Mouse (Mus musculus) olfactory bulb, adult 2 months (tissue): ENCODE results near the gene Syt1. TPM values are rescaled to one million over a fixed set of nuclear protein-coding genes. Genes with fewer than 3 reads are reported as not detected.

Experiments
- H3K27ac ChIP-seq: fragments of 200-500 bp; 2 replicates; pipeline ENCODE4 v1.5.1; 2012; ENCODE audit warnings: low read depth, low read length; ENCODE audit not compliant: insufficient read depth
- H3K4me1 ChIP-seq: fragments of 200-500 bp; 2 replicates; pipeline ENCODE4 v1.6.1; 2012; ENCODE audit warnings: low read length; ENCODE audit not compliant: control insufficient read depth, insufficient read depth
- H3K4me3 ChIP-seq: fragments of 200-500 bp; 2 replicates; pipeline ENCODE4 v1.5.1; 2012; ENCODE audit warnings: mild to moderate bottlenecking, low read depth, low read length, moderate library complexity; ENCODE audit not compliant: insufficient read depth
- CTCF ChIP-seq: fragments of 200-500 bp; IDR thresholded peaks from 2 replicates; pipeline ENCODE4 v1.5.1; 2012; ENCODE audit warnings: low read depth, mild to moderate bottlenecking, low read length, moderate library complexity; ENCODE audit not compliant: insufficient read depth
- POLR2A ChIP-seq: fragments of 200-500 bp; IDR thresholded peaks from 2 replicates; pipeline ENCODE4 v1.6.1; 2012; ENCODE audit warnings: mild to moderate bottlenecking, low read depth, low read length, moderate library complexity; ENCODE audit not compliant: insufficient read depth
- WGBS: fragments of 180-500 bp; shearing (Covaris S2); methylation state at CpG from one replicate; pipeline ENCODE4 v1.1.7; 2018; 5-methylcytosine and 5-hydroxymethylcytosine counted together
- polyA plus RNA-seq: library from polyadenylated mRNA; stranded (reverse); fragments of >200 nt; gene quantifications from 2 replicates; pipeline ENCODE4 v1.2.4, GENCODE M21; 2012; ENCODE audit warnings: low replicate concordance; ENCODE audit not compliant: missing spikeins, insufficient read depth, insufficient read length

Gene Syt1
- polyA plus RNA-seq, 1 experiment: 384 TPM

GRCm38 (mm10) chr10:108815339-108815738 is 195.4 kb downstream of the Syt1 start:
- no peak overlapping the region for H3K27ac ChIP-seq
- WGBS: 50% methylated on average over 6 of the region's 6 CpGs
- no peak overlapping the region for H3K4me3 ChIP-seq
- TF ChIP-seq CTCF (no peak), POLR2A (no peak)
- no peaks in the 10 kb centered on the region for H3K4me1 ChIP-seq

- TF ChIP-seq CTCF (no peak), POLR2A (no peak)
- no peak overlapping the region for H3K4me3 ChIP-seq
- WGBS: 51% methylated on average over 1 of the region's 1 CpGs
- 0 out of 2 replicates have a peak, but pooled peaks cover 2% of the 10 kb centered on the region for H3K4me1 ChIP-seq
- no peak overlapping the region for H3K27ac ChIP-seq
Observed at GRCm38 (mm10) chr10:108804380-108804779, 206.4 kb downstream of the Syt1 start.

GRCm38 (mm10) chr10:108800776-108801175 is 210.0 kb downstream of the Syt1 start:
- WGBS: 74% methylated on average over 7 of the region's 7 CpGs
- no peak for TF ChIP-seq CTCF
- TF ChIP-seq POLR2A: no peak
- Histone ChIP-seq H3K27ac (no peak overlapping the region), H3K4me3 (no peak overlapping the region), H3K4me1 (no peaks in the 10 kb centered on the region)

GRCm38 (mm10) chr10:108798826-108799225 is 212.0 kb downstream of the Syt1 start:
- TF ChIP-seq CTCF: no peak
- no peak for TF ChIP-seq POLR2A
- Histone ChIP-seq H3K4me1 (no peaks in the 10 kb centered on the region), H3K4me3 (no peak overlapping the region), H3K27ac (no peak overlapping the region)
- WGBS: 70% methylated on average over 4 of the region's 4 CpGs

GRCm38 (mm10) chr10:108782817-108783216 is 228.0 kb downstream of the Syt1 start:
- Histone ChIP-seq H3K27ac (no peak overlapping the region), H3K4me3 (no peak overlapping the region), H3K4me1 (0 out of 2 replicates have a peak, but pooled peaks cover 3% of the 10 kb centered on the region)
- no peak for TF ChIP-seq CTCF
- no peak for TF ChIP-seq POLR2A
- WGBS: 80% methylated on average over 5 of the region's 5 CpGs

- Histone ChIP-seq H3K4me3 (no peak overlapping the region), H3K27ac (peak overlapping the region; percentile 37; the same call in 1 of the 2 replicates), H3K4me1 (peaks cover 5% of the 10 kb centered on the region; the same call in 1 of the 2 replicates)
- no peak for TF ChIP-seq POLR2A
- no peak for TF ChIP-seq CTCF
- 58% methylated on average over 3 of the region's 3 CpGs for WGBS
Observed at GRCm38 (mm10) chr10:108780614-108781013, 230.2 kb downstream of the Syt1 start.

- 37% methylated on average over 8 of the region's 8 CpGs for WGBS
Observed at GRCm38 (mm10) chr10:108776735-108777134, 234.0 kb downstream of the Syt1 start.

GRCm38 (mm10) chr10:108771081-108771480 is 239.7 kb downstream of the Syt1 start:
- Histone ChIP-seq H3K4me1 (no peaks in the 10 kb centered on the region), H3K27ac (no peak overlapping the region), H3K4me3 (no peak overlapping the region)
- no peak for TF ChIP-seq POLR2A
- no peak for TF ChIP-seq CTCF
- 91% methylated on average over 6 of the region's 6 CpGs for WGBS

More at GRCm38 (mm10) chr10:108776735-108777134, 234.0 kb downstream of the Syt1 start:
- Histone ChIP-seq H3K27ac (no peak overlapping the region), H3K4me1 (peaks cover 2% of the 10 kb centered on the region; the same call in 1 of the 2 replicates), H3K4me3 (no peak overlapping the region)
- TF ChIP-seq POLR2A (no peak), CTCF (no peak)

GRCm38 (mm10) chr10:108765564-108765963 is 245.2 kb downstream of the Syt1 start:
- Histone ChIP-seq H3K4me1 (peaks cover 3% of the 10 kb centered on the region), H3K27ac (no peak overlapping the region), H3K4me3 (no peak overlapping the region)
- TF ChIP-seq CTCF (no peak), POLR2A (no peak)

GRCm38 (mm10) chr10:108763722-108764121 is 247.1 kb downstream of the Syt1 start:
- no peak overlapping the region for H3K27ac ChIP-seq

More at GRCm38 (mm10) chr10:108763722-108764121, 247.1 kb downstream of the Syt1 start:
- 79% methylated on average over 6 of the region's 6 CpGs for WGBS
- Histone ChIP-seq H3K4me1 (peaks cover 3% of the 10 kb centered on the region), H3K4me3 (no peak overlapping the region)
- TF ChIP-seq POLR2A (no peak), CTCF (no peak)
